Mouse (Mus musculus): ENCODE results near the gene Dpep1. TPM values are rescaled to one million over a fixed set of nuclear protein-coding genes. Genes with fewer than 3 reads are reported as not detected.

Dpep1 gene
- total and polyA plus RNA-seq, 3 experiments: 0.11 TPM; not detected in 2

DNA sequence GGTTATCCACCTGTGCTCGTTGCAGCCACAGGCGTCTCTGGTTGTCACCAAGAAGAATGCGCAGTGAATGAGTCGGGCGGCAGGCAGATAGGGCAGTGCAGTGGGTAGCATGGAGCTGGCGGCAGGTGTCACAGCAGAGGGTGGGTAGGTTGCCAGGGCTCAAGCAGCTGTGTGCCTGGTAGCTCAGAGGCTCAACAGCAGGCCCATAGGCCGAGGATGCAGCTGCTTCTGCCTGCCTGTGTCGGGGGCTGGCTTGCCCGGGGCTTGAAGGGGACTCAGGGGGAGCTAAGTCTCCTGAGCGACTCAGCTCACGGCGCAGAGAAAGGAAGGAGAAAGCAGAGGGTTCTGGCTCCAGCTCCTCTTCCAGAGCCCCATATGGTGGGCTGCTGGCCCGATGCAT, 47.3 kb downstream of the Dpep1 start:
- DNase-seq (ENCODE audit: low spot score): no peak
- no peak overlapping the region for H3K4me3 ChIP-seq (ENCODE audit: low read depth, low read length)
- peaks cover 27% of the 10 kb centered on the region for H3K27me3 ChIP-seq (ENCODE audit: insufficient read depth, low read length)
- peaks cover 41% of the 10 kb centered on the region for H3K4me1 ChIP-seq (ENCODE audit: insufficient read depth, low read depth, low read length)
- H3K9me3 ChIP-seq (replicated peaks): no peaks in the 10 kb centered on the region
- TF ChIP-seq GATA2 (IDR thresholded peaks at IDR 0.05; ENCODE audit: borderline replicate concordance, low read depth, low read length) (no peak), TAL1 (conservative IDR thresholded peaks at IDR 0.05; ENCODE audit: low read depth, low read length) (no peak), GATA1 (IDR thresholded peaks at IDR 0.05; ENCODE audit: borderline replicate concordance, low read length) (no peak), CTCF (IDR thresholded peaks at IDR 0.05; ENCODE audit: low read depth, low read length) (no peak), POLR2AphosphoS5 (IDR thresholded peaks at IDR 0.05; ENCODE audit: insufficient replicate concordance, low read depth, low read length) (no peak)
- no peak for ATAC-seq (ENCODE audit: extremely low read depth, insufficient number of reproducible peaks, low FRiP score, poor library complexity, severe bottlenecking)
- peaks cover 56% of the 10 kb centered on the region for H3K36me3 ChIP-seq (replicated peaks)

DNA sequence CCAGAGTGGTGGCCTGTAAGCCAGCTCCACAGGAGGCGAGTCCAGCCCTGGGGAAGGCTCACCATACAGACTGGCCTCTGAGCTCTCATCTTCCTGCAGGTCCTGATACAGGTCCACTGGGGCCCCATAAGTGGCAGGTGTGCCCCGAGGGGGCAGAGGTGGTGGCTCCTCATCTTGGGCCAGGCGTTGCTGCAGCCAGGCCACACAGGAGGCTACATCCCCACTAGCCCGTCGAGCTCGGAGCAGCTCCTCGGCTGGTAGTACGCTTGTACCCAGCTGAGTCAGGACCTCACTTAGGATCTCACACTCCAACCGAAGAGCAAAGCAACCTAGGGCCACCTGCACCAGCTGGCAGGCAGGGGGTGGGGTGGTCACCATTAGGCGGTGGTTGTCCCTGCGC, 47.7 kb downstream of the Dpep1 start:
- peaks cover 51% of the 10 kb centered on the region for H3K36me3 ChIP-seq (replicated peaks)
- TF ChIP-seq GATA2 (IDR thresholded peaks at IDR 0.05; ENCODE audit: borderline replicate concordance, low read depth, low read length) (no peak), POLR2AphosphoS5 (IDR thresholded peaks at IDR 0.05; ENCODE audit: insufficient replicate concordance, low read depth, low read length) (no peak), CTCF (IDR thresholded peaks at IDR 0.05; ENCODE audit: low read depth, low read length) (no peak), GATA1 (IDR thresholded peaks at IDR 0.05; ENCODE audit: borderline replicate concordance, low read length) (no peak), TAL1 (conservative IDR thresholded peaks at IDR 0.05; ENCODE audit: low read depth, low read length) (no peak)
- no peak overlapping the region for H3K4me3 ChIP-seq (ENCODE audit: low read depth, low read length)
- peaks cover 41% of the 10 kb centered on the region for H3K4me1 ChIP-seq (ENCODE audit: insufficient read depth, low read depth, low read length)
- H3K9me3 ChIP-seq (replicated peaks): no peaks in the 10 kb centered on the region
- ATAC-seq (ENCODE audit: extremely low read depth, insufficient number of reproducible peaks, low FRiP score, poor library complexity, severe bottlenecking): no peak
- DNase-seq (ENCODE audit: low spot score): no peak
- H3K27me3 ChIP-seq (ENCODE audit: insufficient read depth, low read length): peaks cover 27% of the 10 kb centered on the region

DNA sequence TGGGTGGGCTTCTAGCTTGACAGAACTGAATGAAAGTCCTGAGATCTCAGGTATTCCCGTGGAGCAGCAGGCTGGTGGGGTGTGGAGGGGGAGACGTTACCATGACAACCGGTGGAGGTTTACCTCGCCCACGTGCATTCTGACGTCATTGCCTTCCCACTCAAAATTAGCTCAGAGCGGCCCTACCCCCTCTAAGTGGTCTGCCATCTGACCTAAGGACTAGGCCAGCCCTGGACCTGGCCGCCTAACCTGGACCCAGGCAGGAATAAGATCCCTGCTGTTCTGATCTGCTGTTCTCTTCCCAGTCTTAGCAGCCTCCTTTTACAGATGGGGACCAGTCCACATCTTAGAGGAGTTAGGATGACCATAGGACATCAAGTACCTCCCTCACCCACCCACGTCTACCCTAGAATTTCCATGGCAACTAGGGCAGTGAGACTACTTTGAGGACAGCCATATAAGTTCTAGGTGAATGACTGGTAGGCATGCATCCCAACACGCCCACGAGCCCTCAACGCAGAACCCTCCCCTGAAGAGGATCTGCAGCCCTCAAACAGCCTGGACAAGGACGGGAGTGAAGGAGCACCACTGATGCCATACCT, 49.0 kb downstream of the Dpep1 start:
- TF ChIP-seq GATA1 (IDR thresholded peaks at IDR 0.05; ENCODE audit: borderline replicate concordance, low read length) (no peak), POLR2AphosphoS5 (IDR thresholded peaks at IDR 0.05; ENCODE audit: insufficient replicate concordance, low read depth, low read length) (no peak), TAL1 (conservative IDR thresholded peaks at IDR 0.05; ENCODE audit: low read depth, low read length) (no peak), CTCF (IDR thresholded peaks at IDR 0.05; ENCODE audit: low read depth, low read length) (no peak), GATA2 (IDR thresholded peaks at IDR 0.05; ENCODE audit: borderline replicate concordance, low read depth, low read length) (no peak)
- Histone ChIP-seq H3K36me3 (replicated peaks) (peaks cover 39% of the 10 kb centered on the region), H3K9me3 (replicated peaks) (no peaks in the 10 kb centered on the region), H3K27me3 (ENCODE audit: insufficient read depth, low read length) (peaks cover 30% of the 10 kb centered on the region), H3K4me1 (ENCODE audit: insufficient read depth, low read depth, low read length) (peaks cover 41% of the 10 kb centered on the region), H3K4me3 (ENCODE audit: low read depth, low read length) (peak overlapping the region; percentile 74)
- DNase-seq (ENCODE audit: low spot score) (no peak), ATAC-seq (ENCODE audit: extremely low read depth, insufficient number of reproducible peaks, low FRiP score, poor library complexity, severe bottlenecking) (no peak)

DNA sequence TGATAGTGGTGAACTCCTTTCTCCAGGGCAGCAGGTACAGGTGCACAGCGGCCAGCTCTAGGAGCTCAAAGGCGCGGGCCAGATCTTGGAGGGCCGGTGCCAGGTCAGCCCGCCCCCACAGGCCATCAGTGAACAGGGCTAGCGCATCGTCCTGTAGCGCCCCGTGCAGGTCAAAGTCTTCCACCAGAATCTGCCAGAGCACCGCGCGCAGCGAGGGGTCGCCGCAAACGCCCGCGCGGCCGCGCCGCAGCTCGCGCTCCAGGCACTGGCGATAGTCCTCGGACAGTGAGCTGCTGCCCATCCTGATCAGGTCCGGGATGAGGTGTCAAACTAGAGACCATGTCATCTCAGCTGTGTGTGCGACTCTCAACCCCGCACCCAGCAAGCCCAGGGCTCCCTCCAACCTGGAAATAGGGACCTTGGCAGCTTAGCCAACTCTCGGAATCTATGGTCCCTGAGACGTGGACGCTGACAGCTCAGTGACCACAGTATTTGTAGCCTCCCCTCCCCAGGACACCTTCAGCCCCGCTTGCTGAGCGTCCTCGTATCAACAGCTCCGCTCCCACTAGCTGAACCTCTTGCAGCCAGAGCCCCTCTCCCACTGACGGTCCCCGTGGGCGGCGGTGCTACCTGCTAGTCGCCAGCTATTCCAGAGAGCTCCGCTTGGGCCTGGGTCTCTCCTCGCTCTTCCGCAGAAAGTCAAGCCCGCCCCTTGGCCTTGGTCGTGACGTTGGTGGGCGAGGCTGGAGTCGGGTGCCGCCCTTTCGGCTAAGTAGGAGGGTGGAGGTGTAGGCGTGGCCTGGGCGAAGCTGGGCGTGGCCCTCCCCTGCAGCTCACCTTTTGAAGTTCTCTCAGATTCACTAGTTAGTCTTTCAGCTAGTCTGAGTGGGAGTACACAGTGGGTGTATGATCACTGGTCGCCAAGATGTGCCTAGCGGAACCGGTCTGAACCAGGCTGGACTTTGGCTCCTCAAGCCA, 49.8 kb downstream of the Dpep1 start, which contains the start of gene Spata2l:
Gene Spata2l (minus strand): TSS at position 714 of the 978 bp plus-strand sequence.
- no peaks in the 10 kb centered on the region for H3K9me3 ChIP-seq (replicated peaks)
- ATAC-seq (ENCODE audit: extremely low read depth, insufficient number of reproducible peaks, low FRiP score, poor library complexity, severe bottlenecking) (peak; percentile 92), DNase-seq (ENCODE audit: low spot score) (peak; percentile 92)
- TF ChIP-seq GATA2 (IDR thresholded peaks at IDR 0.05; ENCODE audit: borderline replicate concordance, low read depth, low read length): no peak
- TF ChIP-seq GATA1 (IDR thresholded peaks at IDR 0.05; ENCODE audit: borderline replicate concordance, low read length): no peak
- no peak for TF ChIP-seq POLR2AphosphoS5 (IDR thresholded peaks at IDR 0.05; ENCODE audit: insufficient replicate concordance, low read depth, low read length)
- TF ChIP-seq CTCF (IDR thresholded peaks at IDR 0.05; ENCODE audit: low read depth, low read length): no peak
- no peak for TF ChIP-seq TAL1 (conservative IDR thresholded peaks at IDR 0.05; ENCODE audit: low read depth, low read length)
- peak within 1 kb of the TSS; percentile 74 for H3K4me3 ChIP-seq (ENCODE audit: low read depth, low read length)
- peaks cover 41% of the 10 kb centered on the region for H3K4me1 ChIP-seq (ENCODE audit: insufficient read depth, low read depth, low read length)
- H3K27me3 ChIP-seq (ENCODE audit: insufficient read depth, low read length): peaks cover 30% of the 10 kb centered on the region
- H3K36me3 ChIP-seq (replicated peaks): peaks cover 34% of the 10 kb centered on the region

DNA sequence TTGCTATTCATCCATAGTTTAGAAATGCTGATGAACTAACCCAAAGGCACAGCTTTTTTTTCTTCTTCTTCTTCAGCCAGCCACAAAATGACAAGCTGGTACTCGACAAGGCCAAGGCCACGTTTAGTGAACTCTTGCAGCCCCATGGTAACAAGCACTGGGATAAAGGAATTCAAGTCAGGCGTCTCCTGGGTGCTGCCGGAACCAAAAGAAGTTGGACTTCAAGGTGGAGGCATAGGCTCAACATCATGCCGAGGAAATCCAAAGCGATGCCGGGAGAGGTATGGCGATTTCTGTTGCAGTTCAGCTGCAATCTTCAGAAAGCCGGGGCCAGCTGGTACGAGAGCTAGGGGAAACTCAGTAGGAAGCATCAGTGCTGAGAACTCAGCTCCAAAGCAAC, 53.4 kb downstream of the Dpep1 start:
- no peak for DNase-seq (ENCODE audit: low spot score)
- Histone ChIP-seq H3K9me3 (replicated peaks) (no peaks in the 10 kb centered on the region), H3K4me1 (ENCODE audit: insufficient read depth, low read depth, low read length) (peaks cover 27% of the 10 kb centered on the region), H3K36me3 (replicated peaks) (peaks cover 30% of the 10 kb centered on the region), H3K27me3 (ENCODE audit: insufficient read depth, low read length) (peaks cover 26% of the 10 kb centered on the region), H3K4me3 (ENCODE audit: low read depth, low read length) (no peak overlapping the region)
- TF ChIP-seq GATA1 (IDR thresholded peaks at IDR 0.05; ENCODE audit: borderline replicate concordance, low read length) (no peak), GATA2 (IDR thresholded peaks at IDR 0.05; ENCODE audit: borderline replicate concordance, low read depth, low read length) (no peak), CTCF (IDR thresholded peaks at IDR 0.05; ENCODE audit: low read depth, low read length) (no peak), POLR2AphosphoS5 (IDR thresholded peaks at IDR 0.05; ENCODE audit: insufficient replicate concordance, low read depth, low read length) (no peak), TAL1 (conservative IDR thresholded peaks at IDR 0.05; ENCODE audit: low read depth, low read length) (no peak)
- ATAC-seq (ENCODE audit: extremely low read depth, insufficient number of reproducible peaks, low FRiP score, poor library complexity, severe bottlenecking): no peak
